Mouse (Mus musculus) adrenal gland, adult (tissue): ENCODE data around the gene Slc7a12.

Experiments
- DNase-seq, 2 experiments: peaks; one replicate each; pipeline ENCODE4 v3.0.0; 2022 to 2023; ENCODE audit warnings: low spot score in 1 of 2; ENCODE audit not compliant: inconsistent age in 2 of 2

Slc7a12 gene

GRCm38 (mm10) chr3:14480397-14480796 is at the start of gene Slc7a12:
Gene Slc7a12 (plus strand): TSS chr3:14480697.
- DNase-seq, result no peak

GRCm38 (mm10) chr3:14432381-14432780 is 48.1 kb upstream of the Slc7a12 start:
- DNase-seq, result no peak

GRCm38 (mm10) chr3:14446015-14446414 is 34.5 kb upstream of the Slc7a12 start:
- DNase-seq, result no peak

GRCm38 (mm10) chr3:14446691-14447090 is 33.8 kb upstream of the Slc7a12 start:
- DNase-seq, result no peak
